Mouse (Mus musculus): ENCODE measurements at regions not wholly inside any gene's neighbourhood (a gene's known extent, or its start where the extent isn't known, plus 50 kb on each side); places are given as distances from the start of the nearest gene placed in this dataset.

DNA sequence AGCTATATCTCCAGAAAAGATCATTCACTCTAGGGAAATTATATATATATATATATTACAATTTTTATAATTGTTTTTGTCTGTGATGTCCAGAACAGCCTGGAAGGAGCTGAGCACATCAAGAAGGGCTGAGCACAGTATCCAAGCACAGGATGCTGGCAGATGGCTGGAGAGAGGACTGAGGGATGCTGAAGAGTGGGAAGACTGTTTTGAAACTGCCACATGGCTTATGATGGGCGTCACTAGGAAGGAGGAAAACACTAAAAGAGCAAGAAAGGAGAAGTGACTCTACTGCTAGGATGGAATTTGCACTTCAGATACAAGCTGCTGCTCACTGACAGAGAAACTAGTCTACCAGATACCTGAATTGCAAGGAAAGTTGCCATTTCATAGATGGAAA, 50.4 kb upstream of the Atg10 start:
- ATAC-seq (ENCODE audit: low FRiP score, low read depth) (no peak), DNase-seq (ENCODE audit: low spot score) (no peak)
- Histone ChIP-seq H3K4me2 (replicated peaks; ENCODE audit: low read depth, low read length, severe bottlenecking) (no peak overlapping the region), H3K27ac (replicated peaks; ENCODE audit: low read depth, low read length) (no peak overlapping the region), H3K9me3 (ENCODE audit: control insufficient read depth, low read length) (no peaks in the 10 kb centered on the region), H3K9ac (ENCODE audit: low read depth, low read length, severe bottlenecking) (no peak overlapping the region), H3K4me3 (replicated peaks; ENCODE audit: low read length) (no peak overlapping the region), H3K4me1 (ENCODE audit: control insufficient read depth, insufficient read depth, low read length) (no peaks in the 10 kb centered on the region), H3K27me3 (ENCODE audit: control insufficient read depth, insufficient read depth, low read length) (no peaks in the 10 kb centered on the region), H3K36me3 (ENCODE audit: control insufficient read depth, insufficient read depth, low read length) (no peaks in the 10 kb centered on the region)
- WGBS, result 81% methylated on average over 1 of the region's 1 CpGs
- no peak for TF ChIP-seq POLR2A (IDR thresholded peaks at IDR 0.05; ENCODE audit: borderline replicate concordance, extremely low read depth, insufficient read depth, insufficient read length)

DNA sequence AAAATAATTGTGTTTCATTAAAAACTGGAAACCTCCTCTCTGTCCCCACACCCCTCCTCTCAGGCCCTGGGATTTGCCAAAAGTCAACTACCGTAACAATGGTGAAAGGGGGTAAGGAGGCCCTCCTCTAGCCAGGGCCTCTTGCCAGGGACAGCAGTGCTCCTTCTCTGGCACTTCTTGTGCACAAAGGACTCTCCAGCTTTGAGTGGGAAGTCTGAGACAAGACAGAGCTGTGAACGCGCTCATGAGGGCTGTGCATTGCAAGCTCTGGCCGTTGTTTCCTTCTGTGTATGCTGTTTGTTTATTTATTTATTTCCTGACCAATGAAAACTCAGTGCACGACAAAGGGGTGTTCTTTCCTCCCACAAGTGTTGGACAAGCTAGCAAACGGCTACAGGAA, 50.8 kb upstream of the Atg10 start:
- WGBS, result 66% methylated on average over 6 of the region's 6 CpGs
- Histone ChIP-seq H3K9ac (ENCODE audit: low read depth, low read length, severe bottlenecking) (no peak overlapping the region), H3K4me1 (ENCODE audit: control insufficient read depth, insufficient read depth, low read length) (no peaks in the 10 kb centered on the region), H3K27ac (replicated peaks; ENCODE audit: low read depth, low read length) (no peak overlapping the region), H3K9me3 (ENCODE audit: control insufficient read depth, low read length) (no peaks in the 10 kb centered on the region), H3K36me3 (ENCODE audit: control insufficient read depth, insufficient read depth, low read length) (no peaks in the 10 kb centered on the region), H3K4me3 (replicated peaks; ENCODE audit: low read length) (no peak overlapping the region), H3K27me3 (ENCODE audit: control insufficient read depth, insufficient read depth, low read length) (no peaks in the 10 kb centered on the region), H3K4me2 (replicated peaks; ENCODE audit: low read depth, low read length, severe bottlenecking) (no peak overlapping the region)
- no peak for DNase-seq (ENCODE audit: low spot score)
- no peak for ATAC-seq (ENCODE audit: low FRiP score, low read depth)
- no peak for TF ChIP-seq POLR2A (IDR thresholded peaks at IDR 0.05; ENCODE audit: borderline replicate concordance, extremely low read depth, insufficient read depth, insufficient read length)

DNA sequence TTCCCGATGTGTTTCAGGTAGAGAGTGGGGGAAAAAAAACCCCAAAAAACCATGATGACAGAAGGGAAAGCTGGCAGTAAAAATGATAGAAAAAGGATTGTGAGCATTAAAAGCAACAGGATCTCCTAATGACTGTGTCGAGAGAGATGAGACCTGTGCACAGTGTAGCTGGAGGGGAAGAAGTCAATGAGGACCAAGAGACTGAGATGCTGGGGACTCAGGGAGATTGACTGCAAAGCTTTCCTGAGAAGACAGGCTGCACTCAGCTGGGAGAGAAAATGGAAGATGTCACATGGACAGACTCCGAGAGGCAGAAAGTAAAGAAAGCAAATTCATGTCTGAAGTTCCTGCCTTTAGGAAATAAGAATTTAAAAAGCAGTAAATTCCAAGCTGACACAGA, 55.7 kb upstream of the Atg10 start:
- Histone ChIP-seq H3K9ac (ENCODE audit: low read depth, low read length, severe bottlenecking) (no peak overlapping the region), H3K27me3 (ENCODE audit: control insufficient read depth, insufficient read depth, low read length) (no peaks in the 10 kb centered on the region), H3K36me3 (ENCODE audit: control insufficient read depth, insufficient read depth, low read length) (no peaks in the 10 kb centered on the region), H3K4me3 (replicated peaks; ENCODE audit: low read length) (no peak overlapping the region), H3K9me3 (ENCODE audit: control insufficient read depth, low read length) (no peaks in the 10 kb centered on the region), H3K4me2 (replicated peaks; ENCODE audit: low read depth, low read length, severe bottlenecking) (no peak overlapping the region), H3K4me1 (ENCODE audit: control insufficient read depth, insufficient read depth, low read length) (no peaks in the 10 kb centered on the region), H3K27ac (replicated peaks; ENCODE audit: low read depth, low read length) (no peak overlapping the region)
- ATAC-seq (ENCODE audit: low FRiP score, low read depth) (no peak), DNase-seq (ENCODE audit: low spot score) (no peak)
- 66% methylated on average over 3 of the region's 3 CpGs for WGBS
- no peak for TF ChIP-seq POLR2A (IDR thresholded peaks at IDR 0.05; ENCODE audit: borderline replicate concordance, extremely low read depth, insufficient read depth, insufficient read length)

DNA sequence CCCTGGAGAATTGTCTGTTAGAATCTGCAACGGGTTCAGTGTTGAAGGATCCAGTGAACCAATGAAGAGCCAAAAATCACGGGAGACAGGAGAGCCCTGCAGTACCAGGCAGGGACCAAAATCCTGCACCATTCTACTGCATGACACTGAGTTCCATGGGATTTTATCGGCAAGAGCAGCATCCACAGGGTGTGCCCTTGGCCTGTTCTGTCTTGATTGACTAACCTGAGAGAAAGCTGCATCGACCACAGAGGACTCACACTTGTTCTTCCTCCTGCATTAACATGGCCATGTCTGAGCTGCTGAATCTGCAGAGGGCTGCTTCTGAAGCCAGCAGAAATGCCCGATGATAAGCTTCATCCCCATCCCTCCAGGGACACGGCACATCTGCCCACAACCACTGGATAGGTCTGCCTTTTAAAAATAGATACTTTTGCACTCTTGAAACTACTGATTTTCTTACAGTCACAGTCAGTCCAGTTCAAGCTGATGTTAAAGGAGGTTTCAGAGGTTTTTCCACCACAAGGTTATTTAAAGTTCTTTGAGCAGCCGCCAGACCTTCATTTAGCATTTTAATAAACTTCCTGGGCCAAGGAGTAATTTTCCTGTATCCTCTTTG, 71.9 kb upstream of the Atg10 start:
- Histone ChIP-seq H3K4me3 (replicated peaks; ENCODE audit: low read length) (no peak overlapping the region), H3K27me3 (ENCODE audit: control insufficient read depth, insufficient read depth, low read length) (no peaks in the 10 kb centered on the region), H3K27ac (replicated peaks; ENCODE audit: low read depth, low read length) (no peak overlapping the region), H3K9ac (ENCODE audit: low read depth, low read length, severe bottlenecking) (no peak overlapping the region), H3K9me3 (ENCODE audit: control insufficient read depth, low read length) (0 out of 2 replicates have a peak, but pooled peaks cover 2% of the 10 kb centered on the region), H3K36me3 (ENCODE audit: control insufficient read depth, insufficient read depth, low read length) (no peaks in the 10 kb centered on the region), H3K4me2 (replicated peaks; ENCODE audit: low read depth, low read length, severe bottlenecking) (no peak overlapping the region), H3K4me1 (ENCODE audit: control insufficient read depth, insufficient read depth, low read length) (no peaks in the 10 kb centered on the region)
- no peak for ATAC-seq (ENCODE audit: low FRiP score, low read depth)
- 72% methylated on average over 7 of the region's 7 CpGs for WGBS
- DNase-seq (ENCODE audit: low spot score), result no peak
- no peak for TF ChIP-seq POLR2A (IDR thresholded peaks at IDR 0.05; ENCODE audit: borderline replicate concordance, extremely low read depth, insufficient read depth, insufficient read length)

DNA sequence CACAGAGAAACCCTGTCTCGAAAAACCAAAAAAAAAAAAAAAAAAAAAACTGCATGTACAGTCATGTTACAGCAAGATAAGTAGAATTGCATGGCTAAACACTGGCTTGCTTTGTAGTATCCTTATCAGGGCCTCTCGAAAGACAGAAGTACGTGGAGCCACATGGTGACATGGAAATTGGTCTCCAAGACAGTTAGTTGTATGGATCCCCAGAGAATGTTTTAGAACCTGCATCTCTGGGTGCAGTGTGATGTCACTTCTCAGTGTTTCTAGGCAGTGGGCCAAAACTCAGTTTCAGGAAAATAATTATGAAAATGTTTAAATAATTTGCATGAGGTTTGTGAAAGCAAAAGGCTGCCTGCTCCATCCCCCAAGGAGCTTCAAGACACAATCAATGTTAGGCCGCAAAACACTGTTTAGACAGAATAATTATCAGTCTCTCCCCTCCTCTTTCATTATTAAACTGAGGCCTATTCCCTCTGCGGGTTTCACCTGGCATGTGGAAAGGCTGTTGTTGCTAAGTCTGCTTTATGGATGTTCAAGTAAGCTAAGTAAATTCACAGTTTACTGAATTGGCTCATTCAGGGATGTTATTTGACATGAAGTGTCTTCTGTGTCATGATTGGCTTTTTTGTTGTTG, 72.9 kb upstream of the Atg10 start:
- no peak overlapping the region for H3K4me2 ChIP-seq (replicated peaks; ENCODE audit: low read depth, low read length, severe bottlenecking)
- no peaks in the 10 kb centered on the region for H3K27me3 ChIP-seq (ENCODE audit: control insufficient read depth, insufficient read depth, low read length)
- H3K9ac ChIP-seq (ENCODE audit: low read depth, low read length, severe bottlenecking), result no peak overlapping the region
- no peak for ATAC-seq (ENCODE audit: low FRiP score, low read depth)
- TF ChIP-seq POLR2A (IDR thresholded peaks at IDR 0.05; ENCODE audit: borderline replicate concordance, extremely low read depth, insufficient read depth, insufficient read length), result no peak
- DNase-seq (ENCODE audit: low spot score), result no peak
- H3K36me3 ChIP-seq (ENCODE audit: control insufficient read depth, insufficient read depth, low read length), result no peaks in the 10 kb centered on the region
- no peaks in the 10 kb centered on the region for H3K4me1 ChIP-seq (ENCODE audit: control insufficient read depth, insufficient read depth, low read length)
- 0 out of 2 replicates have a peak, but pooled peaks cover 2% of the 10 kb centered on the region for H3K9me3 ChIP-seq (ENCODE audit: control insufficient read depth, low read length)
- WGBS, result 75% methylated on average over 5 of the region's 5 CpGs
- no peak overlapping the region for H3K27ac ChIP-seq (replicated peaks; ENCODE audit: low read depth, low read length)
- H3K4me3 ChIP-seq (replicated peaks; ENCODE audit: low read length), result no peak overlapping the region

Measured in limb, embryonic 14.5 days (tissue).